Comparison of ENCODE assay signal across 9 mouse cellular contexts in the genomic region with DNA sequence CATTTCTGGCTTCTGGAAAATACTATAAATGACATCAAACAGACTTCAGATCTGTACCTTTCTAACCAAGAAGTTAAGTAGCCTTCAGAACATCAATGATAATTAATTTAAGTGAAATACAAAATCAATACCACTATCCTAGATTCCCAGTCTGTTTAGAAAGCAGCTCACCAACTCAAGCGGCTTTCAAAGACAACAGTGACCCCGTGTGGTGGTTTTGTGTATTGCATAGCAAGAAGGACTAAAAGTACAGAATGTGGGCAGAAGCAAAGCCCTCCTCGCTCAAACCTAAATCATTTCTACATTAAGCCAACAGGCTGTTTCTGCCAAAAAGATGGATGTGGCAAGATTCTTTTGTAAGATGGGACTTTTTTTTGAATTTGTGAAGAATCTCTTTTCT.
DNase-seq lines count a peak whose midpoint lies in the region; ATAC-seq and TF ChIP-seq lines count a peak whose summit lies in the region.
"Had no signal": no experiment of that assay in that cellular context is flagged by ENCODE, and none has a peak within 500 bp of the region (broad histone marks: within the 10 kb centered on the region; RNA-seq: fewer than 3 reads in every experiment).

No protein-coding gene starts in this region.

- H3K27me3 ChIP-seq in hindbrain, embryonic 10.5 days (ENCODE audit: insufficient read depth, poor library complexity, severe bottlenecking), result no peaks in the 10 kb centered on the region
- H3K27me3 ChIP-seq in hindbrain, embryonic 12.5 days, result no peaks in the 10 kb centered on the region
- H3K27me3 ChIP-seq in heart, embryonic 10.5 days (ENCODE audit: insufficient read depth, poor library complexity, severe bottlenecking), result no peaks in the 10 kb centered on the region

- no peak overlapping the region for H3K4me2 ChIP-seq in hindbrain, embryonic 12.5 days (replicated peaks)

- no peak for ATAC-seq in hindbrain, embryonic 12.5 days (ENCODE audit: low FRiP score)

- TF ChIP-seq CTCF in cortical plate, adult 2 months (IDR thresholded peaks at IDR 0.05; ENCODE audit: extremely low read depth, insufficient read depth, low read length), result peak; percentile 85

- no peaks in the 10 kb centered on the region for H3K9me3 ChIP-seq in hindbrain, embryonic 10.5 days
- H3K9me3 ChIP-seq in hindbrain, embryonic 12.5 days (replicated peaks), result no peaks in the 10 kb centered on the region
- H3K9me3 ChIP-seq in heart, embryonic 10.5 days, result no peaks in the 10 kb centered on the region

- H3K36me3 ChIP-seq in hindbrain, embryonic 10.5 days, result no peaks in the 10 kb centered on the region
- no peaks in the 10 kb centered on the region for H3K36me3 ChIP-seq in hindbrain, embryonic 12.5 days
- no peaks in the 10 kb centered on the region for H3K36me3 ChIP-seq in heart, embryonic 10.5 days

- H3K27ac ChIP-seq in hindbrain, embryonic 10.5 days, result no peak overlapping the region
- H3K27ac ChIP-seq in hindbrain, embryonic 12.5 days, result no peak overlapping the region
- H3K27ac ChIP-seq in cortical plate, adult 2 months (ENCODE audit: insufficient read depth, low read length), result no peak overlapping the region
- H3K27ac ChIP-seq in heart, embryonic 10.5 days, result no peak overlapping the region

- no peak overlapping the region for H3K4me3 ChIP-seq in hindbrain, embryonic 10.5 days
- H3K4me3 ChIP-seq in hindbrain, embryonic 12.5 days, result no peak overlapping the region
- no peak overlapping the region for H3K4me3 ChIP-seq in cortical plate, adult 2 months (ENCODE audit: insufficient read depth, low read length)
- H3K4me3 ChIP-seq in heart, embryonic 10.5 days, result no peak overlapping the region
- H3K4me3 ChIP-seq: myocyte had no signal

- peak; percentile 83 for DNase-seq in hindbrain, embryonic 10.5 days (ENCODE audit: low spot score)
- DNase-seq in adrenal gland, adult 18-20 months (ENCODE audit: low spot score in 2 of 2), result peak; percentile 81 to 86
- DNase-seq in heart, embryonic 10.5 days (ENCODE audit: low spot score), result peak; percentile 83
- DNase-seq in layer of hippocampus, postnatal 25 days (ENCODE audit: extremely low spot score in 1 of 2, low spot score in 1 of 2), result peak; percentile 85 to 99
- DNase-seq in mesoderm, embryonic 11.5 days (ENCODE audit: low read depth, low spot score), result peak; percentile 88
- DNase-seq in telencephalon, adult 2 months (ENCODE audit: low read depth, low spot score), result peak; percentile 73

- TF ChIP-seq POLR2A in cortical plate, adult 2 months (IDR thresholded peaks at IDR 0.05; ENCODE audit: extremely low read depth, insufficient read depth, low read length), result no peak

- no peak overlapping the region for H3K9ac ChIP-seq in hindbrain, embryonic 12.5 days

- H3K4me1 ChIP-seq in hindbrain, embryonic 10.5 days (replicated peaks), result no peaks in the 10 kb centered on the region; the same call in 1 of the 2 replicates
- H3K4me1 ChIP-seq in hindbrain, embryonic 12.5 days, result no peaks in the 10 kb centered on the region
- H3K4me1 ChIP-seq in cortical plate, adult 2 months (ENCODE audit: control insufficient read depth, insufficient read depth, low read length), result no peaks in the 10 kb centered on the region; the same call in 1 of the 2 replicates
- H3K4me1 ChIP-seq in heart, embryonic 10.5 days, result peaks cover 26% of the 10 kb centered on the region

- 9% methylated on average over 3 of the region's 3 CpGs for WGBS in hindbrain, embryonic 10.5 days
- WGBS in hindbrain, embryonic 12.5 days, result 12% methylated on average over 3 of the region's 3 CpGs
- 10% methylated on average over 3 of the region's 3 CpGs for WGBS in heart, embryonic 10.5 days
